Mouse (Mus musculus) 3134 (cell line): ENCODE measurements around the gene Dnajc13.

ENCODE experiments used
- DNase-seq: peaks from one replicate; pipeline ENCODE4 v3.0.0-alpha.2; 2011; ENCODE audit warnings: low spot score; ENCODE audit not compliant: insufficient read length; ENCODE audit errors: extremely low read depth

Gene Dnajc13

DNA sequence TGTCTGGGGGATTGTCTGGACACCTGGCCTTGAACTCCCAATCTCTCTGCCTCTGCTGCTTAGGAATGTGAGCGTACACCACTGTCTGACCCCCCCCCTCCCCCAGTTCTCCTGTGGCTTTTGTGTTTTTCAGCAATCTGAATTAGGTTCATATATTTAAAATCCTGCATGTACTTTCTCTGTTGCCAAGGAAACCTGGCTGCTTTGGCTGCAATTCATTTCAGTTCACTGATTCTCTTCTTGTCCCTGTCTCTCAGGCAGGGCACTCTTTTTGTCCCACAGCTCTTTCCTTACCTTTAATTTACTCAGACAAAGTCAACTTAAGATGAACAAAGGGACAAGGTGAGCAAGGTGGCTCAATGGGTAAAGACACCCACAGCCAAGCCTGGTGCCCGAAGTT lies 134.6 kb downstream of the Dnajc13 start:
- no peak for DNase-seq

DNA sequence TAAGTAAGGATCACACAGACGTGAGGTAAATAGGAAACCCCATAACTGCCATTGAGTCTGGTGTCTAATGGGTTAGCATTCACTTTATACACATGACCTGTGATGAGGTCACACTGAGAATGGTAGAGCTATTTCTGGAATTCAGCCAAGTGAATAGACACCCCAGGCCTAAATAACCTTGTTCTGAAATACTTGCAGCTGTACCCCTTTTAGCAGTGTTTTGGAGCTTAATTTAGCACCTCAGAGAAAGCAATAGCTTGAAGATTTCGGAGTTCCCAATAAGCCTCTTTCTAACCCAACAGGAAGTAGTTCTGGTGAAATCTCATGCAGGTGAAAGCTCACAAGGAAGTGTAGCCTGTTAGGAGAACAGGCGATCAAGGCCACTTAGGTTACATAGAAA lies 135.9 kb downstream of the Dnajc13 start, which contains the start of gene Ackr4:
TSS of gene Ackr4 (minus strand) at position 101 of the 400 bp plus-strand sequence.
- DNase-seq, result no peak

DNA sequence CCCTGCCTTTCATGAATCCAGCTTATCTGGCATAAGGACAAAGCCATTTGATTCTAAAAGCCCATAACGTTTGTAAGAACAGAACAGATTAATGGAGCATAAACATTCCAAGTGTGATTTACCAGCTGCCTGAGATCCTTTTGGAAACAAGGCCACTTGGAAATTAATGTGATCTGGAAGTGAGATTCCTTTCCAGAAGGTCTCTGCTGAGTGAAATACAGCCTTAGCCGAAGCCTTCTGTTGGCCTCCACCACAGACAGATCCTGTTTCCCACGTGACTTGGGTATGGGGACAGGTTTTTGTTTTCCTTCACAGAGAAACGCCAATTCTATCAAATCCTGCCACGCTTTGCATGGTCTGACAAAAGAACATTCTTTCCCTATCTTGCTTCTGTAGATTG lies 139.1 kb downstream of the Dnajc13 start:
- no peak for DNase-seq

DNA sequence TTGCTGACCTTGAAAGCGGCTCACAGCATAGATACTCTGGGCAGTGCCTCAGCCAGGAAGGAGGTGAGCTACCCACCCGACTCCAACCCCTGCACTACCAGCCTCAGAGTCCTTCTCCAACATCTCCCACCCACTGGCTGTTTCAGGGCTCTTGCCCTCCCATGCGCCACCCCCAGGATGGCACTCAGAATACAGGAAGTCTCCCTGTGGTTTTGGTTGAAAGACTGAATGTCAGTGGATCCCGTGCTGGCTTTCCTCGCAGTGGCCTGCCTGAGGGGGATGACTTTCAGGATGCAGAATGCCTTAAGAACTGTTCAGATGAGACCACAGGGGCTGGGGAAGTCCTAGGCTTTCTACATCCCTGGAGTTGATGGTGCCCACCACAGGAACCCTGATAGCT lies 139.6 kb downstream of the Dnajc13 start:
- no peak for DNase-seq

DNA sequence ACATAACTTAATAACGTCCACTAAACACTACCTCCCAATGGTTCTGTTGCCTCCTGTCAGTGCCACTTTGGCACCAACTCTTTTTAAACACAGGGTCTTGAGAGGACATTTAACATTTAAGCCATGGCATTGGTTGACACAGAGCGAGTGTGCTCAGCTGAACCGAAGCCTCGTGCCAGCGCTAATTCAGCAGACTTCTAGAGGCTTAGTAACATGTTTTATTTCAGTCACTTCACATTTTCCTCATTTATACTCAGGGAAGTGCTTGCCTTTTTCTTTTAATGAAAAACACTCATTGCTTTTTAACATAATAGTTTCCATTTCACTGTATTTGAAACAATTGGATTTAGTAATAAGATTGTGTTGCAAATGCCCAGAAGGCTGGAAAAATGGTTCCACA lies 153.6 kb downstream of the Dnajc13 start:
- no peak for DNase-seq

DNA sequence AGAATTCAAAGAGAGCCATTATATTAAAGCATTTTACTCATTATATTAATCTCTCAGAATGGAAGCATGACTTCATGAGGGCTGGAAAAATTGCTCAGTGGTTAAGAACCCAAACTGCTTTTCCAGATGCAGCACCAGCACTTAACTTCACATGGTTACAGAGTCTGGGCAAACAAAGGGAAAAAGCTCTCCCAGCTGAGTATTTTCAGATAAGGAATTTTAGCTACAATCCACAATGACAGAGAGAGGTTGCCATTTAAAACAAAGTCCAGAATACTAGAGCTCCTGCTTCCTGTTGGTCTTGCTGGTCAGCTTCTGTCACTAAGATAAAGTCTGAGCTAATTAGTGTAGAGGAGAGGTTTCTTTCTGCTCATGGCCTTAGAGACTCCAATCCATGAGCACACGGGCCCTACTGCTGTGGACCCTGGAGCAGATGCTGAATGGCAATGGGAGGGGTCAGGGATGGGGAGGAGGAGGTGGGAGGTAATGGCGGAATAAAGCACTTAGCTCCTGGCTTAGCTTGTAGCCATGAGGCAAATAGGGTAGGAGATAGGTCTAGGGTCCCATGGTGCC lies 154.1 kb downstream of the Dnajc13 start:
- DNase-seq, result no peak

DNA sequence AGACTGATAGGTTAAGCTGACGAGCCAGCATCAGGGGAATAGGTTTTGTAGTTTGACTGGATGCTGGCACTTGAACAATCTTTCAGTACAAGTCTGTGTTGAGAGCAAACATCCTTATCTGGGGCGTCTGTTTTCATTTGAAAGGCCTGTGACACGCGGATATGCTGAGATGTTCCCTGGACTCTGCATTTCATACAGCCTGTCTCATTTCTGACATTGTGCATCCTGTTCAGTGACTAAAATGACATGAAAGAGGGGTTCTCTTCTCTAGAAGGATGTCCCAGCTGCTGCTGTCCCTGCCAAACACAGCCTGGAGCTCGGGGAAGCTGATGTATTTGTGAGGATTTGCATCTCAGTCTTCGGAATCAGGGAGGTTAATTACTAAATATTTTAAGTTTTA lies 155.2 kb downstream of the Dnajc13 start:
- no peak for DNase-seq

DNA sequence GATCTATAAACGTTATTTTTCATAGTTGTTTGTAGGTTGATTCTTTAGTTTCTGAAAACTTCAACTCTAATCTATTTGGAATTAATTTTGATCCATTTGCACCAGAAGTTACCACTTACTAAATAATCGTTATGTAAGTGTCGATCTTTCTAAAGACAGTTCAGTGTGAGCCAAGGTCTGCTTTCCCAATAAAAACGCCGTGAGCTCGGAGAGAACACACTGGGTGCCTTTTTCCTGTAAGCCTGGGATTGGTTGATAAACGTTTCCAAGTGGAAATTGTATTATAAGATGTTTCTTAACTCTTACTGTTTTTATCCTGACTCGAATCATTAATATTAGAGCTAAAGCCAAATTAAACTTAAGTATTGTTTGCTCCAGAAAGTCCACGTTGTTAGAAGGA lies 155.8 kb downstream of the Dnajc13 start:
- DNase-seq, result no peak

DNA sequence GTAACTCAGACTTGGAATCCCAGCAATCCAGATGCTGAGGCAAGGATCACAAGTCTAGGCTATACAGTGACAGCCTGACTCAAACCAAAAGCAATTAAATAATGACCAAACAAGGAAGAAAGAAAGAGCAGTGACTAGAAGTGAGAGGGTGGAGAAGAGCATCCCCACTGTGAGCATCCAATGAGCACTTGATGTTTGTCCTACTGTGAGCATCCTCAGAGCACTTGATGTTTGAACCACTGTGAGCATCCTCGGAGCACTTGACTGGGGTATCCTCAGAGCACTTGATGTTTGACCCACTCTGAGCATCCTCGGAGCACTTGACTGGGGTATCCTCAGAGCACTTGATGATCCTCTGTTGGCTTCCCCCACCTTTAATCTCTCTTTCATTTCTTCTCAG lies 157.7 kb downstream of the Dnajc13 start:
- no peak for DNase-seq

DNA sequence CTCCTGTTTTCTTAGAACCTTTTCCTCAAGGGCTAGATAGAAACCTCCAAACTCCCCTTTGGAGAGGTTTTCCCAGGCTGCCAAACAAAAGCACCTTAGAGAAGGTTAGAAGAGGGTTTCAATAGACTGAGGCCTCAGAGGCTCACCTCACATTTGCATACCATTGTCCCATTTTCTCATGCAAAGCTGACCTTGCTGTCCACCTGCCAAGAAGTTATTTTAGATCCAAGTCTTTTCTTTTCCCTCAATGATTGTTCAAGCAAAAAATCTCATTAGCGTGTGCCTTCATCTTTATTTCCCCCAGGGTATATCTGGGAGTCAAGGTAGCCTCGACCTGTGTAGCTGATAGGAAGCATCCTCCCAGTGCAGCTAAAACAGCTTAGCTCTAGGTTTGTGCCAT lies 159.8 kb downstream of the Dnajc13 start:
- no peak for DNase-seq

DNA sequence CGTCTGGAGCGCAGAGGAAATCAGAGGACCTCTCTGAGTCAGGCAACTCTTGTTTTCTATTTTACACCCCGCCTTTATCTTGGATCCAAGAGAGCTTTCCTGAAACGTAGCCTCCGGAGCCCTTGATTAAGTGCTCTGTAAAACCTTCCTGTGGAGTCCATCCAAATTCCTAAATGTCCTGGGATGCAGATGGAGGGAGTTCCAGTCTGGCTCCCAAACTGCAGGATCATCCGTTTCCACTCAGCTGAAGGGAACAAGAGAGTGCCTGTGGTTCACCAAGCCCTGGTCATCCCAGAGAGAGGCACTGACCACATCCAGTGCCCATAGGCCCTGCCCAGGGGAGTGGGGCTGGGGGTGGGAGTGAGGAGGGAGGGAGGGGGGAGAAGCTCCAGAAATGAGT lies 160.4 kb downstream of the Dnajc13 start:
- DNase-seq, result no peak

DNA sequence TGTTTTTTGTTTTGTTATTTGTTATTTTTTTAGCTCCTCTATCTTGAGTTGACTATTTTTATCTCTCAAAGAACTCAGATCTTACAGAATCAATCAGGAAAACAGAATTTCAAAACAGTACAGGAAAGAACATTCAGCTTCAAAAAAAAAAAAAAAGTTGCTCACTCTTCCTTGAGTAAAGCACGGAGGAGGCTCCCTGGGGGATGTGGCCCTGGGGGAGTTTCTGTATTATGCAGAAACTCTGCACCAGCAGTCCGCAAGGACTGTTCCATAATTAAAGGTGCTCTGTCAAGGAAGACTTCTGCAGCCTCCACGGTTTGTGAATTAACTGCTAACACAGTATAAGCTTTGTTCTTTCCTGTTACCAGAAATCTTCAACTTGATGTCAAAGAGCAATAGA lies 161.3 kb downstream of the Dnajc13 start:
- no peak for DNase-seq
